Mouse (Mus musculus) kidney, adult 18-20 months (tissue): ENCODE results near the gene Kcnj14.

Source experiments
- DNase-seq: peaks from one replicate; pipeline ENCODE4 v3.0.0; 2021

Kcnj14 gene

DNA sequence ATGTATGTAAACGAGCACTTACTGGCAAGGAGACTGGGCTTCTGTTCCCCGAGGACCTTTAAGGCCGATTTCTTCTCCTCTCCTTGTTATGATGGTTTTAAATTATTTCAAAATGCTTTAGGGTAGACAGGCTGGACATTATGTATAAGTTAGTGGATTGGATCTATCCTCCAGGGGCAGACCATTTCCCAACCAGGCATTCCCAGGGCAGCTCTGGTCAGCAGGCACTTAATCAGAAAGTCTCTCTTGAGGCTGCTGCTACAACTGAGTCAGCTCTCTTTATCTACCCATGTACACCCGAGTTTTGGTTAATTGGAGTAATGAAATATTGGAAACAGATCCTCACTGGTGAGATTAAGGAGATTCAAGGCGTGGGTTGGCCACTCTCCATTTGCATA, 6.5 kb upstream of the Kcnj14 start:
- no peak for DNase-seq

DNA sequence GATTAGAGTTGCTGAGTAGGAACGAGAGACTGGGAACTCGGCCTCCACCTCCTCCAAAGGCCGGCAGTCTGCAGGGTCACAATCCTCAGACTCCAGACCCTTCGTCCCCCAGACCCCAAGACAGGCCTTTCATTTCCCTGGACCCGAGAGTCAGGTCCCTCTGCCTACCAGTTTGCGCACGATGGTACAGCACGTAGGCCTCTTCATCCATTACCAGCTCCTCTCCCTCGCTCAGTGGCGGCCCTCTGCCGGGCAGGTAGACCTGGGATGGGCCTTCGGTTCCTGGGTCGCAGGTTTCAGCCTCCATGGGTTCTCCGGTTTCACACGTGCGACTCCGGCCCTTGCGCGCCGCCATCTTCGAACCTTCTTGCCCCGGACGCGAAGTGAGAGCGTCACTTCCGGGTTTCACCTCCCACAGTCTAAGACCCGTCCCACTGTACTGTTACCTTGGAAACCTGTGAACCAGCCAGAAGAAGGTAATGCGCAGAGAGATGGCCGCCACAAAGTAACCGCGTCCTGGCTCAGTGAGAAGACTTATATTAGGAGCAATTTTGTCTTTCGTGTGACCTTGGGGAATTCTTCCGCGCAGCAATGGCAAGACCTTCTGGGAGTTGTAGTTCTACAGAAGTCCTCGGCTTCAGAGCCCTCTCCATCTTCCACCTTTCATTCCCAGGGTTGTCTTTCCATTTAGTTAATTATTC, 6.0 kb upstream of the Kcnj14 start, which contains the start of gene Grwd1:
TSS of gene Grwd1 (minus strand) at position 518 of the 701 bp plus-strand sequence.
- peak; percentile 89 for DNase-seq

DNA sequence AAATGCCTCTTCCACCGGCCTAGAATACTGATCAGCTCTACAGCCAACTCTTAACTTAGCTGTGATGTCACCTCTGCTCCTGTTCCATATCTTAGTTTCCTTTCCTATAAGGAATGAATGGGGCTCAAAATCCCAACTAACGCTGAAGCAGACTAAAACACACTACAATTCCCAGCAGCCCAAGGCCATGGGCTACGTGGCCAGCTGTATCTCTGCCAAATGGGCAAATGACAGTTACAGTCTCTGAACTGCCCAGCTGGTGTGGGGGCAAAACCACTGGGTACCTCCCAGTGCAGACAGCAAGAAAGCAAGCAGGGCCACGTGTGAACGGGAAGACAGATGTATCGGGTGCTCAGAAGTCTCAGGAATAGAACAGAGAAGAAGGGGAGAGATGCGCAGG, 2.0 kb upstream of the Kcnj14 start:
- DNase-seq: no peak

DNA sequence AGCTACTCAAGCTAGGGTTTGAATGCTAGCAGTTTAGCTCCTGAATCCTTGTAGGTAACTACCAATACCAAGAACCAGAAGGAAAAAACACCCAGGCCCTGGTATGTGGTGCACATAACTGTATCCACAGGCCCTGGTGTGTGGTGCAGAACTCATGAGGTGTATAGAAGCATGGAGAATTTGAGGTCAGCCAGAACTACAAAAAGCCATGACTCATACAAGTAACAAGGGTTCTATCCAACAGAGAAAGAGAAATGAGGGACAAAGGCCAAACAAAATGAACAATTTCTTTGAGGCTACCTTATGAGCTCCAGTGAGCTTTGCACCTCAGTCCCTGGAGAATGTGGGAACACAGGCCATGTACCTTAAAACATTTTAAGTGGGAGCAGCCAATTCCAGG, 3.7 kb downstream of the Kcnj14 start:
- DNase-seq: no peak

DNA sequence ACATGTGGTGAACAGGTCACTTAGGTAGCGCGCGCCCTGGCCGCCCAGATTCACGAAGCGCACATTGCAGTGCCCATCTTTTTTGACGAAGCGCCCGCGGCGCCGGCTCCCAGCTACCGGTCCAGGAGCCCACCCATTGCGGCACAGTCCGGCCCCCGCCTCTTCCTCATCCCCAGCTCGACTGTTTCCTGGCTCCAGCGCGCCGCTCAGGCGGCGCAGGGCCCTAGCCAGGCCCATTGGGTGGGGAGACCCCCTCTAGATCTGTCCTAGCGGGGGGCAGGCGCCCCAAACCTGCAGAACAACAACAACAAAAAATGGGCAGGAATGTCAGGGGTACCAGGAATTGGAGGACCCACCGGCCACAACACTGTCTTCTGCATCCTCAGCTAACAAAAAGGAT, 4.7 kb downstream of the Kcnj14 start:
- DNase-seq: no peak

DNA sequence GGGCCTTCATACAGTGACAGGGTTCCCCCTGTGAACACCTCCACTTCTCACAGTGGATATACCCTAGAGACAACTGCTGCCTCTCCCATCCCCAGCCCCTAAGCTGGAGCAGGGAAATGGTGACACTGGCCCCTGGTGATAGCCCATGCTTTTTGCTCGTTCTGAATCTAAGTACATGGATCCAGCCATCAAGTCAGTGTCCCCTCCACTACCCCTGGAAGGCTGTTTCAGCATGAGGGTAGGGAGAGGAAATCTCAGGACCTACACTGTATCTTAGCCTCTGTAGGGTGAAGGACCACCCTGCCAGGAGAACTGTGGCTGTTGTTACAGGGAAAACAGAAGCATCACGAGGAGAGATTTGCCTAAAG, 8.6 kb downstream of the Kcnj14 start:
- no peak for DNase-seq

DNA sequence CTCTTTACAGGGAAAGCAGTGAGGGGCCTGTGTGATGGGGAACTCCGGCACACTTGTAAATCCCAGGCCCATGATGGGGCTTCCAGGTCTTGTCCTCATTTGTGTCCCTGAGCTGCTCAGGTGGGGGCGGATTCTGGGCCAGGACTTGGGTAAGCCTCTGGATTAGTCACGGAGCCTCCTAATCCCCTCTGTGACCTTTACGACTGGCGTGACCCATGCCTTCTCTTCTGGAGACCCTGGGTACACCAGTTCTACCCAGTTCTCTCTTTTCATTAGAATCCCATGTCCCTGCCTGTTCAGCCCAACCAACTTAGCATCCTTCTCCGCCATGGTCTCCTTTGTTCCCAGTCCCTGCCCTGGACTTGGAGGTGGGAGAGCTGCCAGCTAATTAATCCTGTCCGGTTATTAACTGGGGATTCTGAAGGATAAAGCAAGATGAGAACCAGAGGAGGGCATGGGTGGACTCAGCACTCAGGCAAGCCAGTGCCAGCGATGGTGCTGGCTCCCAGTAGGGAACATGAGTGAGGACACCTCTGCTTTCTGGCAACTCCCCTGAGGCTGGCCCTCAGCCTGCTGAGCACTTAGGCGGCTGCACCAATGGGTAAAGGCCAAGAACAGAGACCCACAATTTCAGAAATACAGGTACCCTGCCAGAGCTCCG, 9.1 kb downstream of the Kcnj14 start:
- no peak for DNase-seq

DNA sequence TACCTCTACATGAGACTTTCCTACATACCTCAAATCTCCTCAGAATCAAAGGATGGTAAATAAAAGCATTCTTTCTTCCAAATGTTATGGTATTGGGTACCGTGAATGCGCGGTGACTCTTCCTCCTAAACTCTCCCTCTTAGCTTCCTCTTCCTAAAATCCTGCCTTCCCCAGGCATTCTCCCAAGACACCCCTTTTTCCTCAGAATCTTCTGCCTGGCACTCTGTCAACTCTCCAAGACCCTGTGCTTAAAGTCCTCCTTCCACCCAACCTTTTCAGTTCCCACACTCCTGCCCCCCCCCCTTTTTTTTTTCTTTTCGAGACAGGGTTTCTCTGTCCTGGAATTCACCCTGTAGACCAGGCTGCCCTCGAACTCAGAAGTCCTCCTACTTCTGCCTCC, 9.7 kb downstream of the Kcnj14 start:
- DNase-seq: no peak

DNA sequence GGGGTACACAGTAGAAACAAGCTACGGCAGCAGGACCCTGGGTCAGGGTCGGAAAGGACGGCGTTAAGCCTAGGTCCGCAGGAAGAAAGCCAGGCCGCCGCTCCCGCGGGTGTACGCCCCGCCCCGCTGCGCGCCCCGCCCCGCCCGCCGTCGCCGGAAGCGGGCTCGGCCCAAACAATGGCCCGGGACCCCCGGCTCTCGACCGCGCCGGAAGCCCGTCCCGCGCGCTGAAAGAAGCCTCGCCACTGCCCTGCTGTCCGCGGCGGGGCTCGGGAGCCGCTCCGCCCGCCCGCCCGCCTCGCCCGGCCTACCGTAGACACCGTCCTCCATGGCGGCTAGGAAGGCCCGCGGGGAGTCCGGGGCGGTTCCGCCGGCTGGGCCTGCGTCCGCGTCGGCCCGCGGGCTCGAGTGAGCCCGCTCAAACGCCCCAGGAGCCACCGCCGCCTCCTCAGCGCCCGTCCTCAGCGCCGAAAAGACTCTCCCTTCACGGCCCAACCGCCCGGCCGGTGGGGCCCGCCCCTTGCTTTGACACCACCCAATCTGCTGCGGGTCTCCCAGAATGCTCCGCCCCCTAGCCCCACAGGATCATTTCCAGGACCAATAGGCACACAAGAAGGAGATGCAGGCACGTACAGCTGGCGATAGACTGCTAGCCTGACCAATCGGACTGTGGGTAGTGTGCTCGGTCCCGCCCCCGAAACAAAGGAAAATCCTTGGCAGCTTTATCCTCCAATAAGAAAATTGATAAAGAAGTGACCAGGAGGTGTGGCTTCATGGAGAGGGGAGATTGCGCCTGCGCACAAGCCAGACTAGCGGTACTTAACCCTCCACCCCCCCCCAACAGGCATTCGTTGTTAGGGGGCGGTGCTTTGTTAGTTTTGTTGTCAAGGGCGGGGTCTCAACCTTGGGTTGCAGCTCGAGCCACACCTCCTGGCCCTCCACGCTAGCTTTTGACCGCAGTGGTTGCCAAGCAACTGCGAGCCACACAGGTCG, 10.5 kb downstream of the Kcnj14 start, which contains the start of gene Cyth2:
TSS of gene Cyth2 (minus strand) at position 795 of the 993 bp plus-strand sequence.
- DNase-seq: peak; percentile 99

DNA sequence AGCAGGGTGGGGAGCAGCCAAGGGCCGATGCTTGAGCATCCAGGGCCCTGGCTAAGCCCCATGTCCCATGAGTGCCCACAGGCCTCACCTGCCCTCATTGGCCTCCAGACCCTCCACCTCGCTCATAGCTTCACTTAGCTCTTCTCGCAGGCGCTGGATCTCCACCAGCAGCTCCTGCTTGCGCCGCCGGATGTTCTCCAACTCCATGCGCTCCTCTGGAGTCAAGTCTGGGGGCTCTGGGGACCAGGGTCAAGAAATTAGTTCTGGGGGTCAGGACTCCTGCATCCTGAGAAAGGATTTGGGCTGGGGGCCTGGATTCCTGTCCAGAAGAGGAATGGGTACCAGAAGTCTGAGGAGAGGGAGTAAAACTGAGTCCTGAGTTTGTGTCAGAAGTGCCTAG, 11.7 kb downstream of the Kcnj14 start:
- no peak for DNase-seq

DNA sequence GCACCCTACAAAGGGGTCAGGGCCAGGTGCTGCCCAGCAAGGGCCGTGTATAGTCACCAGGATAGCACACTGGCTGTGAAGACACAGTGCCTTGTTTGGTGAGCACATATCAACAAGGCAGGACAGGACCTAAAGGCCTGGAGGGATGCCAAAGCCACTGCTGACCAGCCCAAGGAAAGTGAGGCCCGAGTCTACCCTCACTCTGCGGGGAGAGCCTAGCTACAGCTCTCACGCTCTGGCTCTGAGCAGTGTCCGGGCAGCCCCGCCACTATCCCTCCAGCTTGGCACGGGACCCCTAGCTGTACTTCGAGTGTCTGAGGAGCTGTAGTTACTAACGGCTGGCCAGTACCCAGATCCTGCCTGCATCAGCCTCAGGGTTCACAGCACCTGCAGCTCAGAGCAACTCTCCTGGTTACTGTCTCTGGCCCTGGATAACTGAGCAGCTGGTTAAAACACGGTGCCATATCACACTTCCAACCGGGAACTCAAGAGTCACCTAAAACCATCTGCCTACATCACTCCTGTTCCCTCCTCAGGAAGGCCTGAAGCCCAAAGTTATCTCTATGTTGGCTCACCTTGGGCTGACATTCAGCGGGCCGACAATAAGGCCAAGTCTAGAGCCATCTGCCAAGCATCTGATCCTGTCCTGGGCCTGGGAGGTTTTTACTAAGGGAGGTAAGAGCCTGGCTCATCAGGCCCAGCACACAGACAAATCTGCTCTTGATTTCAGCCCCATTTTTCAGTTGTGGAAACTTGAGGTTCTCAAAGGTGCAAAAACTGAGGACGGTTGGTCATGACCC, 15.1 kb downstream of the Kcnj14 start:
- no peak for DNase-seq

DNA sequence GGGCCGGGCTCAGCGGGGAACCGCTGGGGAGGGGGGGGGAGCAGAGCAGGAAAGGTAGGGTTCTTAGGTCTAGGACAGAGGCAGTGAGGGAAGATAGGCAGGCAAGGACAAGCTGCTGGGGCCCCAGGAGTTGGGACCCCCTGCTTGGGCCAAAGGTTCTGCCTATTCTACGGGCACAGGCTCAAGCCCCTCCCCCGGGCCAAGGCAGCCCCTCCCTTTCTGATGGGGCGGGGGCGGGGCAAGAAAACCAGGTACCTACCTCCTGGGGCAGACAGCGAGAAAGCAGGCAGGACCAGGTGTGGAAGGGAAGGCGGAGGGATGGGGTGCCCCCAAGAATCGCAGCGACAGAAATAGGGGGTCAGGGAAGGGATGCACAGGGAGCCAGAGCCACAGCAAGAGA, 16.1 kb downstream of the Kcnj14 start:
- no peak for DNase-seq

DNA sequence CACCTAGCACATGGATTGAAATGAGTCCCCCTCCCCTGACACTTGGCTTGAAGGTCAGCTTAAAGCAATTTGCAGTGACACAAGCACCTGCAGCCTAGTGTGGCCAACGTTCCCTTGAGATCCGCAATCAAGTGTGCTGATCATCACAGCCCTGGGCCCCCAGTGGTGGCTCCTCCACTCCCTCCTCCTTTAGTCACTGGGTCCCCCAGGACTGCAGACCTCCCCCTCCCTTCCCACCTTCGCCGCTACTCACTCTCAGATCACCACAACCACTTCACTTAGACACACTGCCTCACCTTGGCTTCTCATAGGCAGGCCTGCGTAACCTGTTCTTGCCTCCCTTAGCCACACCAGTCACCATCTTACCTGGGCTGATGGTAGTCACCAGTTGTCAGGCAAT, 18.6 kb downstream of the Kcnj14 start:
- DNase-seq: no peak

DNA sequence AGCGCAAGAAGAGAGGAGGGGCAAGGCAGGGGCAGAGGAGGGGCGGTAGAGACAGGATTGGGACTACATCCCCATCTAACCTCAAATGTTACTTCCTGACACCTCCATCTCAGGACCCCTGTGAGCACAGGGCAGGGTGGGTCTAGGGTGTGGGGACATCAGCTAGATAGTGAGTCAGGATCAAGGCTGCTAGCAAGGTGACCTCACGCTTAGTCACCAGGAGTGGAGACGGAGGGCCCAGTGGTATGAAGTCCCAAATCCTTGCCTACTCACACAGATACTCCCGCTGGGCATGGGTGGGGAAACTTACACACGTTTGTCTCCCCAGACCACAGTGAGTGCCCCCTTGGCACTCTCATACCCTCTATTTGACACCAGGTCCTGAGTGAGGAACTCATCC, 22.0 kb downstream of the Kcnj14 start:
- no peak for DNase-seq

DNA sequence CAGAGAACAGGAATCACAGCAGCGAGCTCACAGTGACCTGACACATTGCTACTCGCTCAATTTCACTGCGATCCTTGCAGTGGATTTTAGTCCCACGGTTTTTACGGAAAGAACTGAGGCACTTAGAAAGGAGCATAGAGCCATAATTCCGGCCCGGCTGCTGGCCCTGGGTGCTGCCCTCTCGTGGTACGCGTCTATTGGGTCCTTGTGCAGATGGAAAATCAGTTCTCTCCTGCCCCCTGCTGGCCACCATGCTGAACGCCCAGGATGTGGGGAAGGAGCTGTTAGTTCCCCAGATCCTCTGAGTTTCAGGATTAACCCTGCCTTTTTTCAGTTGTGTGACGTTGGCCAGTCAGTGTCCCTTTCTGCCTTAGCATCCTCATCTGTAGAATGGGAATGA, 23.2 kb downstream of the Kcnj14 start:
- peak; percentile 95 for DNase-seq

DNA sequence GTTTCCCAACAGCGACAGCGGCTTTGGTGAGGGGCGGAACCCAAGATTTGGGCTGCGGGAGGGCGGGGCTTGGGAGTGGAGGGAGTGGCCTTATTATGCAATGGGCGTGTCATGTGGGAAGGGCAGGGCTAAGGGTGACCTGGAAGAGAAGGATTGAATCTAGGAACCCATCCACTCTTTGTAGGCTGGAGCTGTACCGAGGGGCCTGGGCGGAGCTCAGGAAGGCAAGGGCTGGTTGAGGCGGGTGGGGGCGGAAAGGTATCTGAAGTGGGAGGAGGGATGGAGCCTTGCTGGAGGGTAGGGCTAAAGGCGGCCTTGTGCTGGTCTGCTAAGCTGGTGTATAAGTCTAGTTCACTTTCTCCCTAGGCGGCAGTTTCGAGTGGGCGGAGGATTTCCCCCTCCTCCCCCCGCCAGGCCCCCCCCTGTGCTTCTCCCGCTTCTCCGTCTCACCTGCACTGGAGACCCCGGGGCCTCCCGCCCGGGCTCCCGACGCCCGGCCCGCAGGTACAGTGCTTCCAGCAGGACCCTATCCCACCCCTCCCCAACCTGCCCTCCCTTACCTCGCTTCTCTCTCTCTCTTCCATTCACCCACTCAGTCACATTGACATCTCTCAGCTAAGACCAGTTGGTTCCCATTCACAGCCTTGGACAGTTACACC, 23.9 kb downstream of the Kcnj14 start:
- peak; percentile 58 for DNase-seq

DNA sequence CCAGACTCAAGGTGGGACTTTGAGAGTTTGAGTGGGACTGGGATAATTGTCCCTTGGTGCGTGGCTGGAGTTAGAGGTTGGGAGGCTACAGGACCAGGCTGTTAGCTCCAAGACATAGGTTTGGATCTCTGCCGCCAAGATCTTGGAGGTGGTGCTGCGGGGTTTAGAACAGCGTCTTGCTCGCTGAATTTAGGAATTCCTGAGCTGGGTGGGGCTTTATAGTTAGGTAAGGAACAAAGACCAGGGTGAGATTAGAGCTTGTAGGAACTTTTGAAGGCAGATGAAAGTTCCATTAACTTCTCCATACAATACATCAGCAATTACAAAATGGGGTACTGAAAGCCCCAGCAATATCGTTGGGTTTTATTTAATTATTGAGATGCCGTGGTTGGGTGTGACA, 24.6 kb downstream of the Kcnj14 start:
- DNase-seq: no peak

DNA sequence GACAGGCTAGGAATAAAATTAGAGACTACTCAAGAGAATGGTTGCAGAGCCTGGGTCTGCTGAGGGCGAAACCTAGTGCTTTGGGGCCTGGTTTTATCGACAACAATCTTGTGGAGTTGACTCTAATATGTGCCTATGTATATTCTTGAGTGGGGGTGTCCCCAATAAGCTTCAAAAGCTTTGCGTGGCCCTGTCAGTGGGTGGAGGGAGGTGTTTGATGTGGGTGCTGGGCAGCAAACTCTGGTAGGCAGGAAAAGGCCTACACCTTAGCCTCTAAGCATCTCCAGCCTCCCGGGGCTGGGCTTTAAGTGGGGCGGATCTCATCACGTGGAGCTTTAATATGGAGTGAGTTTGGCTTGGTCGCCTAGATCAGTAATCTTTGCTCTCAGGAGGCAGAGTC, 25.7 kb downstream of the Kcnj14 start:
- no peak for DNase-seq

DNA sequence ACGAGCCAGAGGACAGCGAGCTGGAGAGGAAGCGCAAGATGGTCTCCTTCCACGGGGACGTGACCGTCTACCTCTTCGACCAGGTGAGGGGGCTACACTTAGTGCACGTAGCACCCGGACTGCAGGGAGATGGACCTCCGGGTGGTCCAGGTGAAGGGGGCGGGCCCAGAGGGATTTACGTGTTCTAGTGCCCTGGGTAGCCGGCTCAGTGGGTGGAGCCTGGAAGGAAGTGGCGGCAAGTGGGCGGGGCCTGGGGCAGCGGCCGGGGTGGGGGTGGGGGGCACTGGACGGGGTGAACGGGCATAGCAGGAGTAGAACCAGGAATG, 26.1 kb downstream of the Kcnj14 start:
- peak; percentile 67 for DNase-seq

DNA sequence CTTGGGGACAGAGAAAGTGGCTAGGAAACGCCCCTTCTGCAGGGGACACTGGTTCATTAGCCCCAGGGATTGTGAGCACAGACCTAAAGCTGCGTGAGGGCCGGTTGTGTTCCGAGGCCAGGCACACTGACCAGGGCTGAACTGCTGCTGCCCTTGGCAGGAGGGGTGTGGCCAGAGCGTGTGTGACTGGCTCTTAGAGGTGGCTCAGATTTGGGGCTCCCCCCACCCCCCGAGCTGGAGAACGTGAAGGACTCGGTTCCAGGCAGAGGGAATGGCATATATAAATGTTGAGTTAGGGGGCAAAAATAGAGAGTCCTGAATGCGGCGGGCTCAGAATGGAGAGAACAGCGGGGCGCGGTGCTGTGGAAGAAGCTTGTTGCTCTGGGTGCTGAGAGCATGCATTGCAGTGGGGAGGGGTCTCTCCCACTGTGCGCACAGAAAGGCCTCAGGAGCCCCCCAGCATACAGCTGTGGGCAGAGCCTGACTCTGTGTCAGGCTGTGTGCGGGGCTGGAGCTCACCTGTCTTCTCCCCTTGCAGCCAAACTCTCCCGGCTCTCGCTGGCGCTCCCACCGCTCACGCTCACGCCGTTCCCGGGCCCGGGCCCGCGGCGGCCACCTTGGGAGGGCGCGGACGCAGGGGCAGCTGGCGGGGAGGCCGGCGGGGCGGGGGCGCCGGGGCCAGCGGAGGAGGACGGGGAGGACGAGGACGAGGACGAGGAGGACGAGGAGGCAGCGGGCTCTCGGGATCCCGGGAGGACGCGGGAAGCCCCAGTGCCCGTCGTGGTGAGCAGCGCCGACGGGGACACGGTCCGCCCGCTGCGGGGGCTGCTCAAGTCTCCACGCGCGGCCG, 26.7 kb downstream of the Kcnj14 start:
- no peak for DNase-seq

DNA sequence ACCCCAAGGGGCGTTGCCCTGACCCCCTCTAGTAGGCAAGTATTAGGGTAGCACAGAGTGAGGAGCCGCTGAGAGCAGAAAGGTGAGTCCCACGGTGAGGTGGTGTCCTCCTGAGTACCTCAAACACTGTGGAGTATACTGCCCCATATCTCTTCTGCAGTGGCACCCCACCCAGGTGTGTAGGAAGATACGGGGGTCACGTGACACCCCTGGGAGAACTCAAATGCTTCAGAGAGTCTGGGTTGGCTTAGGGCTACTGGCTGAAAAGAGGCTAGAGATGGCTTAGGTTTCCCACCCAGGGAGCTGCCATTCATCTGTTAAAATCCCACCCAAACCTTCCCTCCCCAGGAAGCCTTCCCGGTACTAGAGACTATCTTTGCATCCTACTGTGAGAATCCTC, 27.6 kb downstream of the Kcnj14 start:
- DNase-seq: no peak
